Mouse (Mus musculus) C2C12 (cell line): Measurements from ENCODE around the gene Lgalsl. TPM values are rescaled to one million over a fixed set of nuclear protein-coding genes. Genes with fewer than 3 reads are reported as not detected.

Experiments used
- H3K27me3 ChIP-seq: one replicate; pipeline ENCODE4 v1.6.1; 2011; ENCODE audit not compliant: control insufficient read depth, insufficient read depth, insufficient read length
- H3K36me3 ChIP-seq: one replicate; pipeline ENCODE4 v1.6.1; 2011; ENCODE audit not compliant: control insufficient read depth, insufficient read depth
- H3K4me3 ChIP-seq: one replicate; pipeline ENCODE4 v1.5.1; 2011; ENCODE audit warnings: mild to moderate bottlenecking, control low read depth; ENCODE audit not compliant: poor library complexity, insufficient read depth, severe bottlenecking
- H3K79me2 ChIP-seq: one replicate; pipeline ENCODE4 v1.6.1; 2011; ENCODE audit not compliant: control insufficient read depth, insufficient read depth
- H3K79me3 ChIP-seq: one replicate; pipeline ENCODE4 v1.6.1; 2011; ENCODE audit warnings: low read depth, control low read depth
- H3ac ChIP-seq: one replicate; pipeline ENCODE3; 2011; ENCODE audit warnings: low read depth; ENCODE audit not compliant: control insufficient read depth, insufficient read length
- CEBPB ChIP-seq: IDR thresholded peaks from one replicate; pipeline ENCODE4 v1.6.1; 2011; ENCODE audit warnings: low read depth, mild to moderate bottlenecking, control low read depth, moderate library complexity
- CTCF ChIP-seq: IDR thresholded peaks from one replicate; pipeline ENCODE4 v1.5.1; 2011; ENCODE audit not compliant: control insufficient read depth, insufficient read depth, insufficient read length
- FOSL1 ChIP-seq: IDR thresholded peaks from one replicate; pipeline ENCODE4 v1.8.0; 2011; ENCODE audit warnings: mild to moderate bottlenecking, low read length; ENCODE audit not compliant: poor library complexity, insufficient read depth, severe bottlenecking
- MAX ChIP-seq: IDR thresholded peaks from one replicate; pipeline ENCODE4 v1.6.1; 2011; ENCODE audit warnings: mild to moderate bottlenecking, control low read depth
- MYOD1 ChIP-seq: IDR thresholded peaks from one replicate; pipeline ENCODE4 v1.6.1; 2011; ENCODE audit warnings: low read depth; ENCODE audit not compliant: control insufficient read depth, insufficient read length
- MYOG ChIP-seq: IDR thresholded peaks from one replicate; pipeline ENCODE4 v1.6.1; 2011; ENCODE audit not compliant: control insufficient read depth, insufficient read length; ENCODE audit errors: extremely low read depth
- USF1 ChIP-seq: IDR thresholded peaks from one replicate; pipeline ENCODE4 v1.6.1; 2011; ENCODE audit warnings: low read depth, mild to moderate bottlenecking, control low read depth, moderate library complexity
- polyA plus RNA-seq: library from polyadenylated mRNA; unstranded; fragments of >200 nt; fragmentation: generic; extraction: Trizol; gene quantifications from one replicate; pipeline ENCODE4 v1.2.1, GENCODE M21; 2012; ENCODE audit warnings: missing spikeins

Lgalsl gene
- polyA plus RNA-seq, 1 experiment, result 0.07 TPM

- H3K27me3 ChIP-seq, result peaks cover 22% of the 10 kb centered on the region
- no peaks in the 10 kb centered on the region for H3K79me3 ChIP-seq
- H3K4me3 ChIP-seq, result no peak overlapping the region
- H3K36me3 ChIP-seq, result no peaks in the 10 kb centered on the region
- no peaks in the 10 kb centered on the region for H3K79me2 ChIP-seq
- TF ChIP-seq MYOG (no peak), CEBPB (no peak), FOSL1 (no peak), USF1 (no peak), MAX (no peak), MYOD1 (no peak), CTCF (no peak)
- H3ac ChIP-seq, result no peak overlapping the region
These were observed 7.6 kb downstream of the Lgalsl start for GRCm38 (mm10) chr11:20823301-20823700.

DNA sequence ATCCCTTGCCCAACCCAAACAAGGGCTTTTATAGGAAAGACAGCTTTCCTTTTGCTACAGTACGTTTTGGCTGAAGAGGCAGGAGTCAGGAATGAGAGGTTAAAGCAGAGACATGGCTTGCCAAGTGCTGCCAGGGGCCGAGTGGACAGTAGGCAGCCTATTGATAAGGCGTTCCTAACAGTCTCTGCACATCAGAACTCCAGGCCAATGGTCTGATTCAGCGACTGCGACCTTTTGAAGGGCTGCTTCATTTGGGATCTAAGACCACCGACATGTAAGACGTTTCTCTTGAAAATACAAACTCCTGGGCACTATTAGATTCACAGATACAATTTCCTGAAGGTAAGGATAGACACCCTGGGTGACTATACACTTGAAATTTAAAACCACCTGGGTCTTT is 9.5 kb downstream of the Lgalsl start:
- peaks cover 18% of the 10 kb centered on the region for H3K27me3 ChIP-seq
- TF ChIP-seq MYOD1, result no peak
- TF ChIP-seq CTCF, result no peak
- TF ChIP-seq MAX, result no peak
- TF ChIP-seq USF1, result no peak
- TF ChIP-seq CEBPB, result no peak
- no peak for TF ChIP-seq MYOG
- TF ChIP-seq FOSL1, result no peak
- no peaks in the 10 kb centered on the region for H3K79me2 ChIP-seq
- H3K4me3 ChIP-seq, result no peak overlapping the region
- no peak overlapping the region for H3ac ChIP-seq
- no peaks in the 10 kb centered on the region for H3K36me3 ChIP-seq
- H3K79me3 ChIP-seq, result no peaks in the 10 kb centered on the region

DNA sequence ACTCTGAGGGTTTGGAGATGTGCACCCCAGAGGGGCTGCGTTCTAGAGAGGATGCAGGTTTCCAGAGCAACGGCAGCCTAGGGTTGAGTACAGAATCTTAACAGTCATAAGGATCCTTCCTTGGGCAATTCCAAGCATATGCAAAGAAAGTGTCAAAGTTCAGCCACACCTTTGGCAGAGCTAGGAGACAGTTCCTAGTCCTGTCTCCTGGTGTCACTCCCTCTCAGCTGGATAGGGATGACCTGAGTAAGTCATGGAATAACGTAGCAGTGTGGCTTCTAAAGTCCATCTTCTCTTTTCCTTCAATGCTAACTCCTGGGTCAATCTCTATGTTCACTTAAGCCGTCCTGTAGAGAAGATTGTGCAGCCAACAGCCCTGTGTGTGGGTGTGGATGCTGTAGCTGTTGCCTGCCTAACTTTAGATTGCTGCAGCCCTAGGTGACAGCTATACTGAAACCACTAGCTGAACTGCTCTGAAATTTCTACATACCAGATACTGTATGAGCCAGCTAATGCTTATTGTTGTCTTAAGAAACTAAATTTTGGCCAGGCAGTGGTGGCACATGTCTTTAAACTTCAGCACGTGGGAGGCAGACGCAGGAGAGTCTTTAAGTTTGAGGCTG is 16.8 kb downstream of the Lgalsl start:
- Histone ChIP-seq H3K79me3 (no peaks in the 10 kb centered on the region), H3K36me3 (no peaks in the 10 kb centered on the region), H3K27me3 (peaks cover 11% of the 10 kb centered on the region), H3ac (no peak overlapping the region), H3K79me2 (no peaks in the 10 kb centered on the region), H3K4me3 (no peak overlapping the region)
- TF ChIP-seq MAX, result no peak
- no peak for TF ChIP-seq FOSL1
- no peak for TF ChIP-seq USF1
- TF ChIP-seq MYOG, result no peak
- TF ChIP-seq CEBPB, result no peak
- TF ChIP-seq MYOD1, result no peak
- TF ChIP-seq CTCF, result no peak

- H3K79me2 ChIP-seq, result no peaks in the 10 kb centered on the region
- no peaks in the 10 kb centered on the region for H3K79me3 ChIP-seq
- TF ChIP-seq USF1, result no peak
- no peak for TF ChIP-seq FOSL1
- no peak for TF ChIP-seq MAX
- no peak for TF ChIP-seq MYOD1
- TF ChIP-seq MYOG, result no peak
- no peak for TF ChIP-seq CTCF
- no peak for TF ChIP-seq CEBPB
- H3K4me3 ChIP-seq, result no peak overlapping the region
- no peaks in the 10 kb centered on the region for H3K36me3 ChIP-seq
- no peak overlapping the region for H3ac ChIP-seq
- H3K27me3 ChIP-seq, result peaks cover 11% of the 10 kb centered on the region
These were observed 18.5 kb downstream of the Lgalsl start for GRCm38 (mm10) chr11:20812153-20812887.

GRCm38 (mm10) chr11:20806659-20807058 is 24.2 kb downstream of the Lgalsl start:
- no peaks in the 10 kb centered on the region for H3K79me2 ChIP-seq
- no peak overlapping the region for H3ac ChIP-seq
- no peaks in the 10 kb centered on the region for H3K36me3 ChIP-seq
- H3K4me3 ChIP-seq, result no peak overlapping the region
- H3K79me3 ChIP-seq, result no peaks in the 10 kb centered on the region
- peaks cover 14% of the 10 kb centered on the region for H3K27me3 ChIP-seq
- TF ChIP-seq MAX, result no peak
- no peak for TF ChIP-seq CTCF
- no peak for TF ChIP-seq MYOD1
- no peak for TF ChIP-seq USF1
- TF ChIP-seq CEBPB, result no peak
- no peak for TF ChIP-seq FOSL1
- TF ChIP-seq MYOG, result no peak

- H3K36me3 ChIP-seq, result no peaks in the 10 kb centered on the region
- no peak overlapping the region for H3ac ChIP-seq
- no peaks in the 10 kb centered on the region for H3K79me2 ChIP-seq
- H3K79me3 ChIP-seq, result no peaks in the 10 kb centered on the region
- H3K27me3 ChIP-seq, result peaks cover 7% of the 10 kb centered on the region
- H3K4me3 ChIP-seq, result no peak overlapping the region
- TF ChIP-seq CTCF (no peak), CEBPB (no peak), MYOG (no peak), USF1 (no peak), MAX (no peak), MYOD1 (no peak), FOSL1 (no peak)
These were observed 25.1 kb downstream of the Lgalsl start for GRCm38 (mm10) chr11:20805604-20806249.
